Mouse (Mus musculus) kidney, postnatal 14 days (tissue): ENCODE results near the gene Ppm1b.
"Not testable (repeated sequence)": the region's sequence is repeated elsewhere in the genome, so short reads cannot be mapped to it uniquely, and the experiment has no call there.

Experiments used
- DNase-seq: peaks from one replicate; pipeline ENCODE4 v3.0.0; 2022; ENCODE audit warnings: mixed read lengths

Ppm1b gene

DNA sequence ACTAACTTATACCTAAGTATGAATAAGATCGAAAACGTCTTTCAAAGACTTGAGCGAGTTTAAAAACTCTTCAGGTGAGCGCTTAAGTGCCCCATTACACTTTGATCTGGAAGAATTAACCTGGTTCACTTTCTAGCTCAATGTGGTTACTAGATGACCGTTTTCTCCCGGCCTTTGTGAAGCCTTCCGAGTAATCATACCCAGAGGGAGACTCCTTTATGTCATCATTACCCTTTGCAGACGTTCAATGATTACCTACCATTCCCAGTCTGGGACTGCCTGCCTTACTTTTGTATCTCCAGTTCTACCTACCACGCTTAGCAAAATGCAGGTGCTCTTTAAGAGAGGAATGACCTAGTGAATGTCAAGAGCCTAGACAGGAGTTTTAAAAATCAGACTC, at the start of gene Ppm1b:
Ppm1b (plus strand) TSS at position 301 of the 400 bp plus-strand sequence.
- DNase-seq: no peak

DNA sequence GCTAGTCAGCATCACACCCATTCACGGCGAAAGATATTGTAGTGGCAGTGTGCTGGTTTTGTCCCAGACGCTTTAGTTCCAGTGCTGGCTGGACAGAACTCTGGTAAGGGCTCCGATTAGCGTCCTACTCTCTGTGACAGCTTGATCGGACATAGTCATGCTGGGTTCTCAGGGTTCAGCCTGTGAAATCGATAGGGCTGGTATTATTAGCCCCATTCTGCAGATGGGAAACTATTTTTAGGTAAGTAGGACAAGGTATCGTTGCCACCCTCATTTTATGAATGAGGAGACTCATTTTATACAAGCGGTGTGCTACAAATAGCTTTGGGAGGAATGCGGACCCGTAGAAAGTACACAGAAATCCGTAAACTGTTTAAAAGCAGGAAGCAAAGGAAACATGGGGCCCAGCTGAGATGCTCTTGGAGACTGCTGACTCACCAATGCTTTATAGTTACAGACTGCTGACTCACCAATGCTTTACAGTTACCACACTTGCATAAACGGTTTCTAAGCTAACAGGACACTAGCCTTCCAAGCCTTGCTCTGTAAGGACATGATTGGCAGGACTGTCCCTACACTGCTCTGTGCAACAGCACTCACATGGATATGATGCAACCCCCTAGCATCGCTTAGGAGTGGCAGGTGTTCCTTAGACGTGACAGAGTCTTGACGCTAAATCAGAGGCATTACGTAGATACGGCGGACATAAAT, 34.7 kb upstream of the Ppm1b start:
- DNase-seq: no peak

DNA sequence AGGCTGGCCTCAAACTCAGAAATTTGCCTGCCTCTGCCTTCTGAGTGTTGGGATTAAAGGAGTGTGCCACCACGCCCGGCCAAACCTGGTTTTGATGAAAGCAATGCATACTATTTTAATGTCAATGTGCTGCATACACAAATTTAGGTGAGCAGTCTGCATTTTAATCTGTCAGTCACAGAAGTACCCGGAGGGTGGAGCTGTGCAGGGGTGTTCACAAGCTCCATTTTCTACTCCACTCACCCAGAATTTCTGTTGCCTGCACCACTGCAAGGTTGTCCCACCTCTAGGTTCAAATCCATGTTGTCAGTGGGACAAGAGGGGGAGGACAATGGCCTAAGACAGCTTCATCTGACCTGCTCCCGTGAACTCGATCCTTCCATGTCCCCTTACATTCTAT, 31.8 kb upstream of the Ppm1b start:
- no peak for DNase-seq

DNA sequence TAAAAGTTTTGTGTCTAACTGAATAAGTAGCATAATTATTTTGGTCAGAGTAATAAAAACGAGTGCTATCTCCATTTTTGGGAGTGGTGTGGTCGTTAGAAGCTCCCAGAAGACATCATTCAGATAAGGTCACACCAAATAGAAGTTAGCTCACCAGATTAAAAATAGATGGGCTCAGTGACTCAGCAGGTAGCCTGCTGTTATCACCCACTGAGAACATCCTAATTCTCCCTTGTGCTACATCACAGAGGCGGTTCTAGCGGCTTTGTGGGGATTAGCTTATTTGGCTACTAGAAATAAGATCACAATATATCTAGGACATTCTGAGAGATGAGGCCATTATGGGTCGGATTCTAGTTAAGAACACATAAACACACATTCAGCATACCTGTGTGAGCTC, 30.3 kb upstream of the Ppm1b start:
- DNase-seq: no peak

DNA sequence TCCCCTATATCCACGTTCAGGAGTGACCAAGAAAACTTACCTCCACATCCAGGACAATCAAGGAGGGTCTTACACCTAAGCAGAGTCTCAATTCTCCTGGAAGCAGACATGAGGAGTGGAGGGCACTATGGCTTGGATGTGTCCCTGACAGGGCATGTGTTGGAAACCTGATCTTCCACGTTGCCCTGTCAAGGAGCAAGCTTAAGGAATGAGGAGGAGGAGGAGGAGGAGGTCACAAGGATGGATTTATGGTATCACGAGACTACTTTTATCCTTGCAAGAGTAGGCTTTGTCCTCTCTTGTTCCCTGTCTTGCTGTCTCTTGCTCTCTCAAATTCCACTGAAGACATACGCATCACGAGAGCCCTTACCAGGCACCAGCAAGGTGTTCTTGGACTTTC, 29.0 kb upstream of the Ppm1b start:
- DNase-seq: no peak

- no peak for DNase-seq
Observed at GRCm38 (mm10) chr17:84932943-84933342, 23.6 kb upstream of the Ppm1b start.

DNA sequence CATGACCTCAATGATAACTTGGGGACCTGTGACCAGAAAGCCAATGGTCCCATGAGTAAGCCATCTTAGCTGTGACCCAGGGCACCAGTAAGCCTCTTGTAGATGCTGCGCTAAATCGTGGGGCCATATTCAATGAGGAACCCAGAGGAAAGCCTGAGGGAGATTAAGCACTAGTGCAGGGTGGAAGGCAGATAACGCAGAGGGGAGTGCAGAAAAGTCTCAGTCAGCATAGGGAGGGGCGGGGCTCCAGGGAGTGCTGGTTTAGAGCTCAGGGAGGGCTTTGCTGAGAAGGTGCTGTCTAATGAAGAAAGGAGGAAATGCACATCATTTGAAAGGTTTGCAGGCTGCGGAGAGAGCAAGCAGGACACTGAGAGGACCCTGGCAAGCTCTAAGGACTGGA, 22.6 kb upstream of the Ppm1b start:
- DNase-seq: no peak

DNA sequence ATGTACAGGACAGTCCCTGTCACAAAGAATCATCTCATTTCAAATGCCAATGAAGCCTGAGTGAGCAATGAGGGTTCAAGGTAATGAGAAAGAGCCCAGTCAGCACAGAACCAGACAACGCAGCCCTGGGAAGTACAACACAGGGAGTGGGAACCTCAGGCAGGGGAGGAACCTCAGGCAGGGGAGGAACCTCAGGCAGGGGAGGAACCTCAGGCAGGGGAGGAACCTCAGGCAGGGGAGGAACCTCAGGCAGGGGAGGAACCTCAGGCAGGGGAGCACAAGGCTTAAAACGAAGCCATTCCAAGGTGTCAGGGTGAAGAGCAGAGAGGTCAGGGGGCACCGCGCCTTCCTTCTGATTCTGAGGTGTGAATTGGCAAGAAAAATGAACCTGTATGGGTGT, 20.9 kb upstream of the Ppm1b start:
- DNase-seq: not testable (repeated sequence)

DNA sequence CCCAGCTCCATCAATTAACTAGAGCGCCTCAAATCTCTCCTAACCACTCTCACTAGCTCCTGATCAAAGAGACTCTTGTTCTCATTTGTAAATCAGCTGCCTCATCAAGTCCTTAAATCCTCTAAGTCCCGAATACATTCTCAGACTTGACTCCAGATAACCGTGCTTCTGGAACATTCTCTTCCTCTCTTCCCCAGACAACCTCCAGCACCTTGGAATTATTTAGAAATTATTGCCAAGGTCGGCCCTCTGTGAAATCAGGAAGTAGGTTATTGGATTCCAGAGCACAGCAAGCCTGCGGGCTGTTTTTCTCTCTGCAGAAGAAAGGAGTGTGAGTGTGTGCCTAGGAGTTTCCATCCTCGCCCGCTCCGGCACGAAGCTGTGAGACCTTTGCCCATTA, 20.2 kb upstream of the Ppm1b start:
- DNase-seq: peak; percentile 26

- no peak for DNase-seq
Observed at GRCm38 (mm10) chr17:84936809-84937208, 19.7 kb upstream of the Ppm1b start.

DNA sequence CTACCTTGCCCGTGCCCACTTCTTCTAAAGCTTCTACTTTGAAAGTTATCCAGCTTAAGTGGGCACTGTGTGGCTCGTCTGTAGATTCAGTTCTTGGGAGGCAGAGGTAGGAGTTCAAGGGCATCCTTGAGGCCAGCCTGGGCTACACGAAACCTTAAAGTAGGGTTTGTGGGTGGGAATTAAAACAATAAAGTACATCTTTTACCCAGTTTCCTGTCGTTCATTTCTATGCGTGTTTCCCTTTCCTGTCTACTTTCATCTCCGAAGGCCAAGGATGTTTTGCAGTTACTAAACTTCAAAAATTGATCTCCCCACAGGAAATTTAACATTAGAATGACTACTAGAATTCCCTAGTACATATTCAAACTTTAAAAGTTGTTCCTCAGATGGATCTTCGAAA, 19.3 kb upstream of the Ppm1b start:
- DNase-seq: no peak

GRCm38 (mm10) chr17:84938215-84938614, 18.3 kb upstream of the Ppm1b start:
- DNase-seq: no peak

DNA sequence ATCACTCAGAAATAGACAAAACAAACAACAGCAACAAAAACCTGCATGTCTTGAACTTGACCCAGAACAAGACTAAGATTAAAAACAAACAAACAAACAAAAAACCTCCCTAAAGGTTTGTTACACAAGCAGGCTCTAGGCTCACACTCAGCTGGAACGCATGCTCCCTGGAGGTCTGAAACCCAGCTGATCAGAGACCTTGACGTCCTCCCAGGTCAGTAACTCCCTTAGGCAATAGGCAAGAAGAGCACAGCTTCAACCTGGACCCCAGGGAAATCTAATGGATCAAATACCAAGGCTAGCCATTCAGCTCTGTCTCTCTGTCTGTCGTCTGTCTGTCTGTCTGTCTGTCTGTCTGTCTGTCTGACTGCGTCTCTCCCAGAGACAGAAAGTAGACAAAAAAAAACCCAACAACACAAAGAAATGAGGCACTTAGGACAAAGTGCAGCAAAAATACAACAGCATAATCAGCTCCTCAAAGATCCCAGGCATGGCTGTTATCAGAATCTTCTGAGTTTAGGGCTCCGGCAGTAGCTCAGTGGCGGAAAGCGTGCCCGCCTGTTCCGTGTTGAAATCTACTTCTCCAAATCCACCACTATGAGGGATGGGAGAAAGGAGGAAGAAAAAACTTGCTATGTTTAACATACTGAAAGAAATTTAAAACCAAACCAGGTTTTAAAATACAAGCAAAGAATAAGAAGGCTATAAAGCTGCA, 16.4 kb upstream of the Ppm1b start:
- no peak for DNase-seq

- DNase-seq: no peak
Observed at GRCm38 (mm10) chr17:84941291-84941868, 15.2 kb upstream of the Ppm1b start.

GRCm38 (mm10) chr17:84942358-84943032, 14.0 kb upstream of the Ppm1b start:
- no peak for DNase-seq

GRCm38 (mm10) chr17:84943033-84943393, 13.5 kb upstream of the Ppm1b start:
- DNase-seq: no peak

DNA sequence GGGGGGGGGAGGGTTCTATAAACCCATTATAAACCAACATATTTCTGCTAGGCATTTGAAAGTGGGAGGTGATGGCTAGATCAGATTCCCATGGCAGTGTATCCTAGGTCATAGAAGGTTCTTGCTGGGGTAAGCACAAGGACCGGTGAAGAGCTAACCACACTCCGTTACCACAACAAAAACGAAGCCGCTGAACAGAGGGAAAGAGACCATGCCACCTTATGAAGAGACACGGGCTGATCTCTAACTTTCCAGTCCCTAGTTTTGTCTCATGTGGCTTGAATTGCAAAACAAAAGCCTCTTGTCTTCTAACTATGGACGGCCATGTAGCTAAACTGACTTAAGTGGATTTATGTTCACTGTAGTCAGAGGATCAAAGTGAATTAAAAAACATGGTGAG, 12.2 kb upstream of the Ppm1b start:
- DNase-seq: no peak

GRCm38 (mm10) chr17:84952521-84952920, 4.0 kb upstream of the Ppm1b start:
- no peak for DNase-seq

DNA sequence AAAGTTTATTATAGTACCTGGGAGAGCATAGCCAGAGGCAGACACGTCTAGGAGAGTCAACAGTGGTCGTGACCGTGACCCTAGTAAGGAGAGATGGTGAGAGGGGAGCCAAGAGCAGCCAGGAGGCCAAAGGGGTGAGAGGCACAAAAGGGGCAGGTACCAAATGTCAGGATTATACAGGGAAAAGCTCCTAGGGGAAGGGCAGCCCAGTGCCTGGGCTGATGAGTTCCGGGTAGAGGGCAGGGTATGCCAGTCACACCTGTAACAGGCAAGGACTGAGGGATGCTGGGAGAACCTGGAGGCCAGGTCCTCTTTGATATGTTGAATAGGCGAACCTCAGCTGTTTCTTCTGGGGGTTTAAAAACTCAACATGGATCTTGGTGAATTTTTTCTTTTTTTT, 2.8 kb upstream of the Ppm1b start:
- no peak for DNase-seq

DNA sequence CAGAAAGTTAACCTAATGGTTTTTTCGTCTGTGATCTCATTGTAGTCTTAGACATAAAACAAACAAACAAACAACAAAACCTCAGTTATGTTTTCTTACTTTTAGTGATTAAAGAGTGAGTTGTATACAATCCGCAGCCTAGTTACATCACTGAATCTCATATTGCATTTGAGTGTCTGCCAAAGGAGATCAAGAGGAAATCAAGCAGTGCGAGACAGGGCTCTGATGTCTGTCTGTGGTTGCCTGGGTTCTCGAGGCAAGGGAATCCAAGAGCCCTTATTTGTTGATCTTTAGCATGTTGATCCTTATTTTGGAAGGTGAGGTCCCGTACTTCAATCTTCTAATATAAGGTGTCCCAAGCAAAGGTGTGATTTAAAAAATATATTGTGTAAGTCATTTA, 1.7 kb upstream of the Ppm1b start:
- no peak for DNase-seq

- peak; percentile 94 for DNase-seq
Observed at GRCm38 (mm10) chr17:84956931-84957486, 468 bp downstream of the Ppm1b start.

GRCm38 (mm10) chr17:84957487-84958259, 1.1 kb downstream of the Ppm1b start:
- peak; percentile 100 for DNase-seq
